Mouse (Mus musculus) ES-E14 (cell line): ENCODE results near the gene Shq1.

Experiments
- CHD2 ChIP-seq: IDR thresholded peaks from 2 replicates; pipeline ENCODE4 v1.6.1; 2014; ENCODE audit warnings: mild to moderate bottlenecking, low read depth, low read length, inconsistent platforms
- HCFC1 ChIP-seq: IDR thresholded peaks from 2 replicates; pipeline ENCODE4 v1.6.1; 2012; ENCODE audit warnings: low read length, inconsistent platforms, borderline replicate concordance; ENCODE audit not compliant: insufficient read depth
- MAFK ChIP-seq: IDR thresholded peaks from 2 replicates; pipeline ENCODE4 v1.6.1; 2014; ENCODE audit warnings: mild to moderate bottlenecking, low read depth, low read length, inconsistent platforms; ENCODE audit not compliant: insufficient read depth
- ZC3H11A ChIP-seq: IDR thresholded peaks from 2 replicates; pipeline ENCODE4 v1.6.1; 2012; ENCODE audit warnings: low read depth, mild to moderate bottlenecking, inconsistent platforms, low read length, borderline replicate concordance

GRCm38 (mm10) chr6:100708996-100709395 is 38.0 kb upstream of the Shq1 start:
- TF ChIP-seq HCFC1 = no peak
- no peak for TF ChIP-seq ZC3H11A
- no peak for TF ChIP-seq CHD2
- no peak for TF ChIP-seq MAFK
